ENCODE assay signal across 8 mouse cellular contexts in genomic region chr4:154026441-154026761, GRCm38 (mm10). TPM values are rescaled to one million over a fixed set of nuclear protein-coding genes. Genes with fewer than 3 reads are reported as not detected.
DNase-seq lines count a peak whose midpoint lies in the region; ATAC-seq and TF ChIP-seq lines count a peak whose summit lies in the region.

No protein-coding gene starts in this region.

- peak overlapping the region; percentile 87; the same call in 1 of the 2 replicates for H3K27ac ChIP-seq in left cerebral cortex, adult 2 months
- peak overlapping the region; percentile 78 for H3K27ac ChIP-seq in forebrain, embryonic 10.5 days
- H3K27ac ChIP-seq in limb, embryonic 10.5 days = no peak overlapping the region
- no peak overlapping the region for H3K27ac ChIP-seq in neural tube, embryonic 14.5 days (ENCODE audit: low read depth, low read length)

- WGBS in forebrain, embryonic 10.5 days = 26% methylated on average over 2 of the region's 2 CpGs
- 30% methylated on average over 2 of the region's 2 CpGs for WGBS in limb, embryonic 10.5 days
- 29% methylated on average over 2 of the region's 2 CpGs for WGBS in neural tube, embryonic 14.5 days

- H3K36me3 ChIP-seq in forebrain, embryonic 10.5 days (replicated peaks) = peaks cover 16% of the 10 kb centered on the region
- H3K36me3 ChIP-seq in limb, embryonic 10.5 days = peaks cover 14% of the 10 kb centered on the region
- H3K36me3 ChIP-seq in neural tube, embryonic 14.5 days (ENCODE audit: control insufficient read depth, insufficient read depth, low read length) = peaks cover 5% of the 10 kb centered on the region; the same call in 1 of the 2 replicates

- peak overlapping the region; percentile 41 for H3K4me2 ChIP-seq in neural tube, embryonic 14.5 days (ENCODE audit: low read depth, low read length)

- peak overlapping the region; percentile 45 for H3K4me3 ChIP-seq in left cerebral cortex, adult 2 months
- H3K4me3 ChIP-seq in forebrain, embryonic 10.5 days = peak overlapping the region; percentile 53
- peak overlapping the region; percentile 50 for H3K4me3 ChIP-seq in limb, embryonic 10.5 days
- H3K4me3 ChIP-seq in neural tube, embryonic 14.5 days (ENCODE audit: low read depth, low read length) = peak overlapping the region; percentile 14; the same call in 1 of the 2 replicates

- H3K27me3 ChIP-seq in forebrain, embryonic 10.5 days (ENCODE audit: poor library complexity, severe bottlenecking) = peaks cover 45% of the 10 kb centered on the region
- H3K27me3 ChIP-seq in limb, embryonic 10.5 days (ENCODE audit: low read depth, poor library complexity, severe bottlenecking) = peaks cover 52% of the 10 kb centered on the region
- 0 out of 2 replicates have a peak, but pooled peaks cover 2% of the 10 kb centered on the region for H3K27me3 ChIP-seq in neural tube, embryonic 14.5 days (ENCODE audit: control insufficient read depth, insufficient read depth, low read length)

- no peak for DNase-seq in left cerebral cortex, adult 2 months (ENCODE audit: extremely low spot score in 1 of 2, low spot score in 2 of 2)
- no peak for DNase-seq in left cerebral cortex, postnatal 36 days (ENCODE audit: low spot score in 2 of 2)
- no peak for DNase-seq in forebrain, embryonic 10.5 days (ENCODE audit: extremely low spot score, low spot score)
- no peak for DNase-seq in limb, embryonic 10.5 days (ENCODE audit: low spot score)
- DNase-seq in spleen, adult 12 weeks (ENCODE audit: low spot score) = no peak
- DNase-seq in right cerebral cortex, postnatal 36 days (ENCODE audit: low spot score in 2 of 2) = no peak

- no peak for ATAC-seq in neural tube, embryonic 14.5 days (ENCODE audit: low read depth)
- ATAC-seq in activated CD4-positive, CD25-positive, alpha-beta regulatory T cell, adult 4 months = no peak

- H3K9ac ChIP-seq in neural tube, embryonic 14.5 days (replicated peaks; ENCODE audit: low read depth, low read length) = 0 out of 2 replicates have a peak overlapping the region, but pooled peaks have one; percentile 32

- intact Hi-C loops in left cerebral cortex, adult 2 months (cut with DNase I) = loop anchor here (5.0 kb wide), 1 partner anchor 131 kb away; no protein-coding TSS in a partner anchor
- intact Hi-C loops in left cerebral cortex, postnatal 36 days (cut with DNase I) = loop anchor here (5.0 kb wide), 1 partner anchor 81 kb away; no protein-coding TSS in a partner anchor

- TF ChIP-seq CTCF in left cerebral cortex, adult 2 months (IDR thresholded peaks at IDR 0.05) = no peak

- H3K4me1 ChIP-seq in forebrain, embryonic 10.5 days = peaks cover 32% of the 10 kb centered on the region
- peaks cover 23% of the 10 kb centered on the region for H3K4me1 ChIP-seq in limb, embryonic 10.5 days
- peaks cover 12% of the 10 kb centered on the region; the same call in 1 of the 2 replicates for H3K4me1 ChIP-seq in neural tube, embryonic 14.5 days (ENCODE audit: control insufficient read depth, insufficient read depth, low read length)

- H3K9me3 ChIP-seq in forebrain, embryonic 10.5 days = no peaks in the 10 kb centered on the region
- H3K9me3 ChIP-seq in limb, embryonic 10.5 days (replicated peaks) = no peaks in the 10 kb centered on the region
- H3K9me3 ChIP-seq in neural tube, embryonic 14.5 days (ENCODE audit: control insufficient read depth, low read length) = no peaks in the 10 kb centered on the region

RNA-seq across cellular contexts. Expression of gene Smim1, which starts 0.4 kb away (rescaled TPM):
- 10 to 100 TPM in 1 of 2 experiments, 1 to 10 TPM in 1; 7.6 to 11.7 TPM for total RNA-seq in left cerebral cortex, adult 2 months (2021)
- 10 to 100 TPM; 10.3 to 14.1 TPM for total RNA-seq in left cerebral cortex, postnatal 36 days (2021)
- 22.1 and 27.4 TPM in 2 replicates for polyA plus RNA-seq in forebrain, embryonic 10.5 days (2016; fragmentation: Nextera tagmentation; extraction: Ambion mirVana)
- polyA plus RNA-seq in limb, embryonic 10.5 days (2016; fragmentation: Nextera tagmentation; extraction: Ambion mirVana) = 12.7 and 27.4 TPM in 2 replicates
- polyA plus RNA-seq in neural tube, embryonic 14.5 days (2014; fragmentation: Nextera tagmentation; extraction: Ambion mirVana) = 9.1 and 12.5 TPM in 2 replicates
- 1 to 10 TPM in 1 of 2 experiments, not detected in 1; 1.0 TPM for polyA plus RNA-seq in activated CD4-positive, CD25-positive, alpha-beta regulatory T cell, adult 4 months (2017; shearing (Covaris generic))

RNA-seq across cellular contexts. Expression of gene Lrrc47, which starts 14.9 kb away (rescaled TPM):
- 10 to 100 TPM; 56.9 to 79.2 TPM for total RNA-seq in left cerebral cortex, adult 2 months (2021)
- total RNA-seq in left cerebral cortex, postnatal 36 days (2021) = 10 to 100 TPM; 63.2 to 63.8 TPM
- 20.1 and 21.9 TPM in 2 replicates for polyA plus RNA-seq in forebrain, embryonic 10.5 days (2016; fragmentation: Nextera tagmentation; extraction: Ambion mirVana)
- 28.3 and 32.2 TPM in 2 replicates for polyA plus RNA-seq in limb, embryonic 10.5 days (2016; fragmentation: Nextera tagmentation; extraction: Ambion mirVana)
- polyA plus RNA-seq in neural tube, embryonic 14.5 days (2014; fragmentation: Nextera tagmentation; extraction: Ambion mirVana) = 10.1 and 11.8 TPM in 2 replicates
- 1 to 10 TPM; 4.7 to 5.2 TPM for polyA plus RNA-seq in activated CD4-positive, CD25-positive, alpha-beta regulatory T cell, adult 4 months (2017; shearing (Covaris generic))

RNA-seq across cellular contexts. Expression of gene Ccdc27, which starts 16.1 kb away (rescaled TPM):
- total RNA-seq in left cerebral cortex, adult 2 months (2021) = not detected
- not detected for total RNA-seq in left cerebral cortex, postnatal 36 days (2021)
- not detected in 2 replicates for polyA plus RNA-seq in forebrain, embryonic 10.5 days (2016; fragmentation: Nextera tagmentation; extraction: Ambion mirVana)
- polyA plus RNA-seq in limb, embryonic 10.5 days (2016; fragmentation: Nextera tagmentation; extraction: Ambion mirVana) = not detected in 2 replicates
- not detected in 2 replicates for polyA plus RNA-seq in neural tube, embryonic 14.5 days (2014; fragmentation: Nextera tagmentation; extraction: Ambion mirVana)
- polyA plus RNA-seq in activated CD4-positive, CD25-positive, alpha-beta regulatory T cell, adult 4 months (2017; shearing (Covaris generic)) = not detected

RNA-seq across cellular contexts. Expression of gene Cep104, which starts 51.4 kb away (rescaled TPM):
- total RNA-seq in left cerebral cortex, adult 2 months (2021) = 10 to 100 TPM; 33.6 to 34.4 TPM
- 10 to 100 TPM; 30.8 to 35.9 TPM for total RNA-seq in left cerebral cortex, postnatal 36 days (2021)
- 20.0 and 22.0 TPM in 2 replicates for polyA plus RNA-seq in forebrain, embryonic 10.5 days (2016; fragmentation: Nextera tagmentation; extraction: Ambion mirVana)
- polyA plus RNA-seq in limb, embryonic 10.5 days (2016; fragmentation: Nextera tagmentation; extraction: Ambion mirVana) = 21.0 and 22.3 TPM in 2 replicates
- 18.4 and 18.7 TPM in 2 replicates for polyA plus RNA-seq in neural tube, embryonic 14.5 days (2014; fragmentation: Nextera tagmentation; extraction: Ambion mirVana)
- 1 to 10 TPM; 2.7 to 3.8 TPM for polyA plus RNA-seq in activated CD4-positive, CD25-positive, alpha-beta regulatory T cell, adult 4 months (2017; shearing (Covaris generic))

RNA-seq across cellular contexts. Expression of gene Dffb, which starts 51.5 kb away (rescaled TPM):
- total RNA-seq in left cerebral cortex, adult 2 months (2021) = 10 to 100 TPM; 15.1 to 17.9 TPM
- total RNA-seq in left cerebral cortex, postnatal 36 days (2021) = 10 to 100 TPM; 10.5 to 15.3 TPM
- polyA plus RNA-seq in forebrain, embryonic 10.5 days (2016; fragmentation: Nextera tagmentation; extraction: Ambion mirVana) = 13.5 and 14.8 TPM in 2 replicates
- 14.8 TPM in 2 replicates for polyA plus RNA-seq in limb, embryonic 10.5 days (2016; fragmentation: Nextera tagmentation; extraction: Ambion mirVana)
- polyA plus RNA-seq in neural tube, embryonic 14.5 days (2014; fragmentation: Nextera tagmentation; extraction: Ambion mirVana) = 11.7 and 12.5 TPM in 2 replicates
- 10 to 100 TPM in 1 of 2 experiments, 1 to 10 TPM in 1; 9.5 to 16.9 TPM for polyA plus RNA-seq in activated CD4-positive, CD25-positive, alpha-beta regulatory T cell, adult 4 months (2017; shearing (Covaris generic))

Comparison
In these comparisons a context has a peak if more than half of its experiments do, and no peak if none do; other contexts are left out.
1. H3K27ac ChIP-seq: peak in left cerebral cortex, adult 2 months (single experiment) and forebrain, embryonic 10.5 days (single experiment); none in limb, embryonic 10.5 days (single experiment) and neural tube, embryonic 14.5 days (single experiment).
2. Peak in every context shown above with its lines, with median percentiles within 50 percentile points of each other: H3K4me3 ChIP-seq.